Mouse (Mus musculus) liver, embryonic 12.5 days (tissue): ENCODE results near the gene Actl7b. TPM values are rescaled to one million over a fixed set of nuclear protein-coding genes. Genes with fewer than 3 reads are reported as not detected.

Experiments used
- ATAC-seq: fragments of 200-750 bp; cut with Nextera tagmentation; 2 replicates; pipeline ENCODE4 v1.8.0; 2017; ENCODE audit warnings: moderate number of reproducible peaks, mild to moderate bottlenecking, moderate library complexity
- H3K27ac ChIP-seq: fragments of 300-500 bp; sonication (generic); 2 replicates; pipeline ENCODE4 v1.5.1; 2016; ENCODE audit warnings: mild to moderate bottlenecking
- H3K27me3 ChIP-seq: fragments of 300-500 bp; sonication (generic); replicated peaks from 2 replicates; pipeline ENCODE4 v1.6.1; 2016; ENCODE audit warnings: mild to moderate bottlenecking, moderate library complexity
- H3K36me3 ChIP-seq: fragments of 300-500 bp; sonication (generic); 2 replicates; pipeline ENCODE4 v1.6.1; 2016; ENCODE audit warnings: mild to moderate bottlenecking, moderate library complexity
- H3K4me1 ChIP-seq: fragments of 300-500 bp; sonication (generic); 2 replicates; pipeline ENCODE4 v1.6.1; 2016
- H3K4me2 ChIP-seq: fragments of 300-500 bp; sonication (generic); 2 replicates; pipeline ENCODE4 v1.6.1; 2016; ENCODE audit warnings: mild to moderate bottlenecking, moderate library complexity
- H3K4me3 ChIP-seq: fragments of 300-500 bp; sonication (generic); 2 replicates; pipeline ENCODE4 v1.5.1; 2016; ENCODE audit warnings: mild to moderate bottlenecking, moderate library complexity
- H3K9ac ChIP-seq: fragments of 300-500 bp; sonication (generic); 2 replicates; pipeline ENCODE4 v1.6.1; 2016; ENCODE audit warnings: mild to moderate bottlenecking, moderate library complexity
- H3K9me3 ChIP-seq: fragments of 300-500 bp; sonication (generic); replicated peaks from 2 replicates; pipeline ENCODE4 v1.6.1; 2016; ENCODE audit warnings: mild to moderate bottlenecking, moderate library complexity
- WGBS: fragments of 180-500 bp; shearing (Covaris S2); methylation state at CpG from one replicate; pipeline ENCODE4 v1.1.7; 2016; ENCODE audit not compliant: insufficient replicate concordance; 5-methylcytosine and 5-hydroxymethylcytosine counted together
- polyA plus RNA-seq: library from polyadenylated mRNA; unstranded; fragments of >200 nt; fragmentation: Nextera tagmentation; extraction: Ambion mirVana; gene quantifications from 2 replicates; pipeline ENCODE4 v1.2.1, GENCODE M21; 2016

The Actl7b gene
- polyA plus RNA-seq, 1 experiment from 2014 or later: not detected

DNA sequence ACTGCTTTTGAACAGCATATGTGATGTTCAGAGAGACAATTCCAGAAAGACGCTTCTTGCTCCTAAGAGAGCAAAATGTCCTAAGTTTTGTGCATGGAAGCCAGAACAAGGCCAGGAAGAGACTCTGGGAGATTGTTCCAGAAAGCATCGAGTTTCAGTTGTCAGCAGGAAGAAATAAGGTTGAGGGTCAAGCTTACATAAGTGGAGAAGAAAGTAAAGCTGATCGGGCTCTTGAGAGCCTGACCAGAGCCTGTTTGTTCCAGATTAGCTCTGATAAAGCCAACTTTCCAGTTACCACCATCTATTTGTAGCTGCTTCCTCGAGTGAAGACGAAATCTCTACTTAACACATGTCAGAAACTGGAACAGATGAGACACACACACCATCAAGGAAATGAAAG is 42.6 kb downstream of the Actl7b start:
- Histone ChIP-seq H3K4me1 (no peaks in the 10 kb centered on the region), H3K36me3 (no peaks in the 10 kb centered on the region), H3K27ac (no peak overlapping the region), H3K27me3 (no peaks in the 10 kb centered on the region), H3K4me3 (no peak overlapping the region), H3K4me2 (no peak overlapping the region), H3K9ac (no peak overlapping the region), H3K9me3 (no peaks in the 10 kb centered on the region)
- no peak for ATAC-seq
- WGBS: 26% methylated on average over 5 of the region's 5 CpGs

- H3K9ac ChIP-seq: no peak overlapping the region
- H3K27ac ChIP-seq: no peak overlapping the region
- H3K9me3 ChIP-seq: no peaks in the 10 kb centered on the region
- no peaks in the 10 kb centered on the region for H3K4me1 ChIP-seq
- H3K36me3 ChIP-seq: no peaks in the 10 kb centered on the region
- ATAC-seq: no peak
- H3K4me2 ChIP-seq: no peak overlapping the region
- H3K27me3 ChIP-seq: no peaks in the 10 kb centered on the region
- 63% methylated on average over 7 of the region's 7 CpGs for WGBS
- H3K4me3 ChIP-seq: no peak overlapping the region
Observed at GRCm38 (mm10) chr4:56696401-56696800, 44.8 kb downstream of the Actl7b start.

Other genes with a start within 250 kb of the Actl7b start
- not detected in 2 replicates for gene Gm26657, start 1.4 kb downstream of the Actl7b start, polyA plus RNA-seq
- not detected in 2 replicates for gene Actl7a, start 2.0 kb upstream of the Actl7b start, polyA plus RNA-seq
- gene Elp1, start 60.9 kb upstream of the Actl7b start, polyA plus RNA-seq: 28.6 and 30.2 TPM in 2 replicates
- gene Fam206a, start 60.9 kb upstream of the Actl7b start, polyA plus RNA-seq: 9.4 and 11.4 TPM in 2 replicates
- gene Ctnnal1, start 123.7 kb upstream of the Actl7b start, polyA plus RNA-seq: 13.1 and 13.4 TPM in 2 replicates
- 5.8 and 6.1 TPM in 2 replicates for gene Tmem245, start 206.0 kb upstream of the Actl7b start, polyA plus RNA-seq
- gene Frrs1l, start 248.9 kb upstream of the Actl7b start, polyA plus RNA-seq: 0.06 TPM in 1 of 2 replicates, not detected in the other